Mouse (Mus musculus) lung, adult 2 months (tissue): Measurements from ENCODE around the gene Plg.

Experiments used
- CTCF ChIP-seq: fragments of 200-500 bp; IDR thresholded peaks from 2 replicates; pipeline ENCODE4 v1.5.1; 2011; ENCODE audit warnings: mild to moderate bottlenecking, low read length, control low read depth; ENCODE audit not compliant: insufficient read depth
- POLR2A ChIP-seq: fragments of 200-500 bp; IDR thresholded peaks from 2 replicates; pipeline ENCODE4 v1.6.1; 2011; ENCODE audit warnings: low read depth, mild to moderate bottlenecking, control low read depth, low read length, borderline replicate concordance; ENCODE audit errors: extremely low read depth

DNA sequence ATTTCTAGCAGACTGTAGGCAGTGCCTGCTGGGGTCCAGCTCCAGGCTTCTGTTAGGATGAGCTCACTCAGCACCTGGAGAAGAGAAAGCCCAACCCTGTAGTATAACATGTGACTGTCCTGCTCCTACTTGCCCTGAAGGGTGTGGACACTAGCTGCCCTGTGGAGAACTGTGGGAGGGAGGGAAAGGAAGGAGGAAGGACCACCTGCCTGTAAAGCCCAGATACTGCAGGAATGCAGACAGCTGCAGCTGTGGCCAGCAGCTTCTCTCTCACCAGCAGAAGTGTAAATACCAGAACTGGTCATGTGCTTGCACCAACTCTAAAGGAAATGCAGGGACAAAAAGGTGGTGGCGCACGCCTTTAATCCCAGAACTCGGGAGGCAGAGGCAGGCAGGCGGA, 8.1 kb upstream of the Plg start:
- TF ChIP-seq CTCF (no peak), POLR2A (no peak)
